Comparison of ENCODE assay signal across 12 mouse cellular contexts in the genomic region with DNA sequence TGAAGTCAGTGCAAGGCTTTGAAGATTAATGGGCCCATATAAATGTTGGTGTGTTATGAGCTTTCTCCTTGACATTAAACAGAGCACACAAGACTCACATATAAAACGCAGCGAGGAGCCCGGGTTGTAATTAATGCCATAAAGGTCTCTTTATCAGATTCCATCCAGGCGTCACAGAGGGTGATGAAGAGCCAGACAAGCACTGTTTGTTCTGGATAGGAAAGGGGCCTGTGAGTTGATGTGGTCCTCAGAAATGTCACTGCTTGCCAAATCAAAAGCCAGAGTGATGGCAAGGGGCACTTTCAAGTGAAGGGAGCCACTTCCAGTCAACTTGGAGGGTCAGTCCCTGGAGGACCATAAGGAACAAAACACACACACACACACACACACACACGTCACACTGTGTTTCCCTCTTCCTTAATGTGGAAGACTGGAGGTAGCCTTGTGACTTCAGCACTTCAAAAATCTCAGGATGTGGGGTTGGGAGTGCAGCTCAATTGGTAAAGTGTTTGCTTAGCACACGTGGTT.
DNase-seq lines count a peak whose midpoint lies in the region; ATAC-seq and TF ChIP-seq lines count a peak whose summit lies in the region.
"Had no signal": no experiment of that assay in that cellular context is flagged by ENCODE, and none has a peak within 500 bp of the region (broad histone marks: within the 10 kb centered on the region; RNA-seq: fewer than 3 reads in every experiment).

No protein-coding gene starts in this region.

- no peaks in the 10 kb centered on the region for H3K36me3 ChIP-seq in kidney, embryonic 16.5 days (ENCODE audit: insufficient read depth, low read length)
- H3K36me3 ChIP-seq in kidney, adult 2 months (ENCODE audit: control insufficient read depth, insufficient read depth, low read length), result no peaks in the 10 kb centered on the region
- no peaks in the 10 kb centered on the region for H3K36me3 ChIP-seq in limb, embryonic 15.5 days
- H3K36me3 ChIP-seq in stomach, embryonic 15.5 days, result no peaks in the 10 kb centered on the region
- H3K36me3 ChIP-seq: liver, embryonic 15.5 days had no signal

- no peak for TF ChIP-seq CTCF in kidney, adult 2 months (conservative IDR thresholded peaks at IDR 0.05; ENCODE audit: insufficient read depth, insufficient read length, low read depth, low read length)

- no peaks in the 10 kb centered on the region for H3K9me3 ChIP-seq in kidney, embryonic 16.5 days (ENCODE audit: low read length)
- H3K9me3 ChIP-seq in limb, embryonic 15.5 days, result no peaks in the 10 kb centered on the region
- no peaks in the 10 kb centered on the region for H3K9me3 ChIP-seq in stomach, embryonic 15.5 days
- H3K9me3 ChIP-seq: liver, embryonic 15.5 days had no signal

- peaks cover 22% of the 10 kb centered on the region for H3K4me1 ChIP-seq in kidney, embryonic 16.5 days (ENCODE audit: insufficient read depth, low read length)
- H3K4me1 ChIP-seq in kidney, adult 2 months (ENCODE audit: control insufficient read depth, insufficient read depth, low read length), result no peaks in the 10 kb centered on the region
- peaks cover 41% of the 10 kb centered on the region for H3K4me1 ChIP-seq in limb, embryonic 15.5 days
- 0 out of 2 replicates have a peak, but pooled peaks cover 15% of the 10 kb centered on the region for H3K4me1 ChIP-seq in stomach, embryonic 15.5 days
- H3K4me1 ChIP-seq: liver, embryonic 15.5 days had no signal

- H3K9ac ChIP-seq in kidney, embryonic 16.5 days (replicated peaks; ENCODE audit: low read length), result no peak overlapping the region
- no peak overlapping the region for H3K9ac ChIP-seq in limb, embryonic 15.5 days
- H3K9ac ChIP-seq in stomach, embryonic 15.5 days, result no peak overlapping the region
- H3K9ac ChIP-seq: liver, embryonic 15.5 days had no signal

- WGBS in kidney, embryonic 16.5 days, result 28% methylated on average over 6 of the region's 6 CpGs
- 50% methylated on average over 6 of the region's 6 CpGs for WGBS in kidney, adult 2 months
- 17% methylated on average over 6 of the region's 6 CpGs for WGBS in limb, embryonic 15.5 days
- WGBS in stomach, embryonic 15.5 days, result 36% methylated on average over 6 of the region's 6 CpGs

- no peaks in the 10 kb centered on the region for H3K27me3 ChIP-seq in kidney, embryonic 16.5 days (ENCODE audit: insufficient read depth, low read length)
- no peaks in the 10 kb centered on the region for H3K27me3 ChIP-seq in kidney, adult 2 months (replicated peaks; ENCODE audit: control insufficient read depth, insufficient read depth, low read length)
- H3K27me3 ChIP-seq in limb, embryonic 15.5 days, result no peaks in the 10 kb centered on the region
- no peaks in the 10 kb centered on the region for H3K27me3 ChIP-seq in stomach, embryonic 15.5 days (replicated peaks)
- H3K27me3 ChIP-seq: liver, embryonic 15.5 days had no signal

- ATAC-seq in kidney, embryonic 16.5 days (ENCODE audit: low FRiP score, low TSS enrichment), result no peak
- ATAC-seq in limb, embryonic 15.5 days (ENCODE audit: insufficient number of reproducible peaks, low FRiP score, low TSS enrichment, low read depth), result peak; percentile 80
- ATAC-seq in stomach, embryonic 15.5 days (ENCODE audit: insufficient read depth, low FRiP score, low read depth), result no peak
- ATAC-seq: inflammation-experienced regulatory T-cells, adult 6 months had no signal

- H3K4me3 ChIP-seq in kidney, embryonic 16.5 days (ENCODE audit: low read length), result no peak overlapping the region
- no peak overlapping the region for H3K4me3 ChIP-seq in kidney, adult 2 months (ENCODE audit: insufficient read depth, low read depth, low read length)
- no peak overlapping the region for H3K4me3 ChIP-seq in limb, embryonic 15.5 days
- no peak overlapping the region for H3K4me3 ChIP-seq in stomach, embryonic 15.5 days (replicated peaks)
- H3K4me3 ChIP-seq: liver, embryonic 15.5 days had no signal

- peak overlapping the region; percentile 77 for H3K27ac ChIP-seq in kidney, embryonic 16.5 days (ENCODE audit: low read length)
- no peak overlapping the region for H3K27ac ChIP-seq in kidney, adult 2 months (ENCODE audit: insufficient read depth, low read depth, low read length)
- peak overlapping the region; percentile 89 for H3K27ac ChIP-seq in limb, embryonic 15.5 days
- H3K27ac ChIP-seq in stomach, embryonic 15.5 days, result peak overlapping the region; percentile 70
- H3K27ac ChIP-seq: liver, embryonic 15.5 days had no signal

- peak; percentile 18 for DNase-seq in embryo, embryonic 10 days (ENCODE audit: low spot score)
- DNase-seq in embryo, embryonic 9.5 days (ENCODE audit: extremely low spot score), result no peak
- DNase-seq in kidney, adult 2 months, result no peak
- DNase-seq in adrenal gland, postnatal 10 days, result no peak
- no peak for DNase-seq in gastrocnemius, postnatal 10 days
- DNase-seq: adrenal gland, adult 8-10 months; cerebellum, adult 9-11 months had no signal

- no peak overlapping the region for H3K4me2 ChIP-seq in kidney, embryonic 16.5 days (replicated peaks; ENCODE audit: low read depth, low read length)
- H3K4me2 ChIP-seq in limb, embryonic 15.5 days, result no peak overlapping the region
- H3K4me2 ChIP-seq in stomach, embryonic 15.5 days, result no peak overlapping the region
- H3K4me2 ChIP-seq: liver, embryonic 15.5 days had no signal

- TF ChIP-seq POLR2A in kidney, adult 2 months (IDR thresholded peaks at IDR 0.05; ENCODE audit: low read depth, low read length), result no peak
